Mouse (Mus musculus) limb, embryonic 15.5 days (tissue): ENCODE measurements around the gene Ampd3. TPM values are rescaled to one million over a fixed set of nuclear protein-coding genes. Genes with fewer than 3 reads are reported as not detected.

Source experiments
- ATAC-seq: fragments of 200-750 bp; cut with Nextera tagmentation; 2 replicates; pipeline ENCODE4 v1.8.0; 2017; ENCODE audit warnings: low read depth, moderate TSS enrichment; ENCODE audit not compliant: insufficient number of reproducible peaks, low FRiP score, low TSS enrichment
- H3K27ac ChIP-seq: fragments of 300-500 bp; sonication (generic); 2 replicates; pipeline ENCODE4 v1.5.1; 2015; ENCODE audit warnings: moderate library complexity, mild to moderate bottlenecking, inconsistent platforms
- H3K27me3 ChIP-seq: fragments of 300-500 bp; sonication (generic); 2 replicates; pipeline ENCODE4 v1.6.1; 2015; ENCODE audit warnings: inconsistent platforms
- H3K36me3 ChIP-seq: fragments of 300-500 bp; sonication (generic); 2 replicates; pipeline ENCODE4 v1.6.1; 2015; ENCODE audit warnings: inconsistent platforms
- H3K4me1 ChIP-seq: fragments of 300-500 bp; sonication (generic); 2 replicates; pipeline ENCODE4 v1.6.1; 2015; ENCODE audit warnings: inconsistent platforms
- H3K4me2 ChIP-seq: fragments of 300-500 bp; sonication (generic); 2 replicates; pipeline ENCODE4 v1.6.1; 2015; ENCODE audit warnings: mild to moderate bottlenecking, inconsistent platforms
- H3K4me3 ChIP-seq: fragments of 300-500 bp; sonication (generic); 2 replicates; pipeline ENCODE4 v1.5.1; 2015; ENCODE audit warnings: mild to moderate bottlenecking, inconsistent platforms
- H3K9ac ChIP-seq: fragments of 300-500 bp; sonication (generic); 2 replicates; pipeline ENCODE4 v1.6.1; 2015; ENCODE audit warnings: inconsistent platforms
- H3K9me3 ChIP-seq: fragments of 300-500 bp; sonication (generic); 2 replicates; pipeline ENCODE4 v1.6.1; 2016; ENCODE audit warnings: inconsistent platforms
- WGBS: fragments of 180-500 bp; shearing (Covaris S2); methylation state at CpG from one replicate; pipeline ENCODE4 v1.1.7; 2015; 5-methylcytosine and 5-hydroxymethylcytosine counted together
- microRNA-seq: library from miRNA; unstranded; fragments of <30 nt; microRNA quantifications from one replicate; pipeline ENCODE4, GENCODE M21; 2016
- polyA plus RNA-seq: library from polyadenylated mRNA; unstranded; fragments of >200 nt; fragmentation: Nextera tagmentation; extraction: Ambion mirVana; gene quantifications from 2 replicates; pipeline ENCODE4 v1.2.1, GENCODE M21; 2015

Ampd3 gene
- polyA plus RNA-seq, 1 experiment from 2014 or later, result 13.9 TPM

GRCm38 (mm10) chr7:110851541-110852203 is 83.7 kb downstream of the Ampd3 start:
- Histone ChIP-seq H3K4me2 (no peak overlapping the region), H3K4me3 (no peak overlapping the region), H3K9ac (no peak overlapping the region), H3K36me3 (no peaks in the 10 kb centered on the region), H3K27ac (no peak overlapping the region), H3K9me3 (no peaks in the 10 kb centered on the region), H3K27me3 (no peaks in the 10 kb centered on the region), H3K4me1 (no peaks in the 10 kb centered on the region)
- WGBS, result 70% methylated on average over 7 of the region's 7 CpGs
- ATAC-seq, result no peak

GRCm38 (mm10) chr7:110853611-110854010 is 85.6 kb downstream of the Ampd3 start:
- 67% methylated on average over 10 of the region's 10 CpGs for WGBS
- no peaks in the 10 kb centered on the region for H3K4me1 ChIP-seq
- no peaks in the 10 kb centered on the region for H3K36me3 ChIP-seq
- no peak overlapping the region for H3K27ac ChIP-seq
- H3K9me3 ChIP-seq, result no peaks in the 10 kb centered on the region
- no peaks in the 10 kb centered on the region for H3K27me3 ChIP-seq
- no peak overlapping the region for H3K4me3 ChIP-seq
- no peak overlapping the region for H3K9ac ChIP-seq
- no peak overlapping the region for H3K4me2 ChIP-seq
- ATAC-seq, result no peak

DNA sequence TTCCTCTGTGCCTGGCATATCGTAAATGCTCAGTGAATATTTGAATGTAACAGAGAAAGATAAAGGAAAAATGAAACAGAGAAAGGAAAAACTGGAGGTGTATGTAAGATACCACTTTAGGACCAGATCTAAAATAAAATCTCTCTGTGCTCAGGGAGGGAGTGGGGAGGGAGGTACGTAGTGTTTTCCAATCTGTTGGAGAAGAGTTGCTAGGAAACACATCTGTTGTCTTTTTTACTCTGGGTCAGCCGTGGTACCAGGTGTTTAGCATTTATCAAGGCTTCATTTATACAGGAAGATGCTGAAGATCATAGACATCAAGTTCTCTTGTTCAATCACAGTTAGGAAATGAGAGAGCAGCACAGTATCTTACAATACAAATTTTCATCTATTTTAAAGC is 86.5 kb downstream of the Ampd3 start:
- WGBS, result 50% methylated on average over 3 of the region's 3 CpGs
- H3K9me3 ChIP-seq, result no peaks in the 10 kb centered on the region
- no peak overlapping the region for H3K4me2 ChIP-seq
- no peak overlapping the region for H3K27ac ChIP-seq
- no peak for ATAC-seq
- no peaks in the 10 kb centered on the region for H3K36me3 ChIP-seq
- H3K9ac ChIP-seq, result no peak overlapping the region
- no peaks in the 10 kb centered on the region for H3K27me3 ChIP-seq
- H3K4me1 ChIP-seq, result no peaks in the 10 kb centered on the region
- H3K4me3 ChIP-seq, result no peak overlapping the region

DNA sequence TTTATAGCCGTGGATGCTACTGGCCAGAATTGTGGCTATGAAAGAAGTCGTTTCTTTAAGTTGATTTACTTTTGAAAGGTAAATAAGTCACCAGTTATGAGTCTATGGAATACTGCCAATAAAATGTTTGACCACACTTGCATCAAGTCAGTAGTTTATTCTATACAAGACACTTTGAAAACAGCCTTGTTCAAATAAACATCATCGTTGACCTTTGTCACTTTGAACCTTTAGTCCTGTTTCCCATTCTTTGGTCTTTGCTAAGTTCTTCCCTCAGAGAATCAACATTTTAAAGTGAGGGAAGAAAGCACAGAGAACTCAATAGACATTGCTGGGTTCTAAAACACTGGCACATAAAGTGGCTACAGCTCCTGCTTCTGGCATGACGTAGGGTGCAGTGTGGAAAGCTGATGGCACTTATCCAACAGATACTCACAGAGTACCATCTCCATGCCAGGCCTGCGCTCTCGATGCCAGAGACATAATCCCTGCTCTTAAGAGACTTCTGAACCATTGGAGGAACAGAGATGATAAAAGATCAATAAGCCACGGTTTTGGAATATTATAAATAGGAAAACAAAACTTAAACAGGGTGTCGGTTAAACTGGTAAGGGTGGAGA is 87.0 kb downstream of the Ampd3 start:
- no peaks in the 10 kb centered on the region for H3K9me3 ChIP-seq
- H3K36me3 ChIP-seq, result no peaks in the 10 kb centered on the region
- no peaks in the 10 kb centered on the region for H3K4me1 ChIP-seq
- H3K4me3 ChIP-seq, result no peak overlapping the region
- no peak overlapping the region for H3K9ac ChIP-seq
- no peaks in the 10 kb centered on the region for H3K27me3 ChIP-seq
- ATAC-seq, result no peak
- H3K27ac ChIP-seq, result no peak overlapping the region
- WGBS, result 76% methylated on average over 8 of the region's 8 CpGs
- H3K4me2 ChIP-seq, result no peak overlapping the region

- H3K4me2 ChIP-seq, result no peak overlapping the region
- WGBS, result 59% methylated on average over 1 of the region's 1 CpGs
- no peaks in the 10 kb centered on the region for H3K27me3 ChIP-seq
- no peaks in the 10 kb centered on the region for H3K9me3 ChIP-seq
- ATAC-seq, result no peak
- H3K4me1 ChIP-seq, result no peaks in the 10 kb centered on the region
- no peak overlapping the region for H3K27ac ChIP-seq
- H3K9ac ChIP-seq, result no peak overlapping the region
- no peaks in the 10 kb centered on the region for H3K36me3 ChIP-seq
- H3K4me3 ChIP-seq, result no peak overlapping the region
These were observed 87.6 kb downstream of the Ampd3 start for GRCm38 (mm10) chr7:110855604-110856003.

DNA sequence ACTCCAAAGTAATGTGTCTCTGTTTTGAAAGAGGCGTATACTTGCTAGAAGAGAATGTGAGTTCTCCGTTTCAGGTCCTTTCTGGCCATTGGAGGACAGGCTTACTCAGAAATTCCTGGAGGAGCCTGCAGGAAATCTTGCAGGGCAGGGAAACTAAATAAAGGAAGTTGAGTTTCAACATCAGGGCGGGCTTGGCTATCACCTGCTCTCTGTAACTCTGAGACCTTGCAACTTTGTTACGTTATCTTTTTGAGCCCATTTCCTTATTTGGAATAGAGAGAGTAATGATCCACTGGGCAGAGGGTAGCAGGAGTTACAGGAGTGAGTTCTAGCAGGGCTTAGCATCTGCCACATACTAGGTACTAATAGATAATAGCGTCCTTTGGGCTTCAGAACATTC is 92.1 kb downstream of the Ampd3 start:
- no peak overlapping the region for H3K9ac ChIP-seq
- no peak overlapping the region for H3K27ac ChIP-seq
- H3K4me1 ChIP-seq, result 0 out of 2 replicates have a peak, but pooled peaks cover 3% of the 10 kb centered on the region
- H3K27me3 ChIP-seq, result no peaks in the 10 kb centered on the region
- no peak overlapping the region for H3K4me3 ChIP-seq
- no peak for ATAC-seq
- no peak overlapping the region for H3K4me2 ChIP-seq
- H3K36me3 ChIP-seq, result no peaks in the 10 kb centered on the region
- 48% methylated on average over 5 of the region's 5 CpGs for WGBS
- no peaks in the 10 kb centered on the region for H3K9me3 ChIP-seq

Small RNAs within 50 kb of the gene (microRNA-seq; reads per million reads assigned to microRNA genes)
- gene Gm47282, result not detected

Other genes starting within 250 kb of the Ampd3 start
- 26.2 and 29.2 TPM in 2 replicates for gene Sbf2, start 153.3 kb upstream of the Ampd3 start, polyA plus RNA-seq
- 7.3 and 7.7 TPM in 2 replicates for gene Adm, start 140.5 kb upstream of the Ampd3 start, polyA plus RNA-seq
- 18.6 and 24.4 TPM in 2 replicates for gene Rnf141, start 76.3 kb downstream of the Ampd3 start, polyA plus RNA-seq
- gene Lyve1, start 95.0 kb downstream of the Ampd3 start, polyA plus RNA-seq, result 14.6 and 19.4 TPM in 2 replicates
- 0.96 and 1.8 TPM in 2 replicates for gene Mrvi1, start 214.3 kb downstream of the Ampd3 start, polyA plus RNA-seq